Mouse (Mus musculus) midbrain, embryonic 14.5 days (tissue): Measurements from ENCODE around the gene Snx20. TPM values are rescaled to one million over a fixed set of nuclear protein-coding genes. Genes with fewer than 3 reads are reported as not detected.
A peak's percentile ranks its signal among the peaks of the same experiment; 100 is the strongest.

Experiments used
- ATAC-seq: fragments of 200-750 bp; cut with Nextera tagmentation; 2 replicates; pipeline ENCODE4 v1.8.0; 2017; ENCODE audit warnings: moderate number of reproducible peaks, moderate library complexity; ENCODE audit not compliant: low FRiP score, low TSS enrichment
- DNase-seq: peaks from one replicate; pipeline ENCODE4 v3.0.0-alpha.2; 2015
- H3K27ac ChIP-seq: fragments of 300-500 bp; sonication (generic); replicated peaks from 2 replicates; pipeline ENCODE4 v1.5.1; 2014; ENCODE audit warnings: mild to moderate bottlenecking, low read depth, low read length, moderate library complexity
- H3K27me3 ChIP-seq: fragments of 300-500 bp; sonication (generic); 2 replicates; pipeline ENCODE4 v1.6.1; 2014; ENCODE audit warnings: low read length, control low read depth, mixed read lengths; ENCODE audit not compliant: control insufficient read depth, insufficient read depth
- H3K36me3 ChIP-seq: fragments of 300-500 bp; sonication (generic); 2 replicates; pipeline ENCODE4 v1.6.1; 2014; ENCODE audit warnings: low read length, control low read depth; ENCODE audit not compliant: control insufficient read depth, insufficient read depth
- H3K4me1 ChIP-seq: fragments of 300-500 bp; sonication (generic); 2 replicates; pipeline ENCODE4 v1.6.1; 2014; ENCODE audit warnings: mild to moderate bottlenecking, antibody characterized with exemption, low read length, control low read depth; ENCODE audit not compliant: control insufficient read depth, insufficient read depth
- H3K4me2 ChIP-seq: fragments of 300-500 bp; sonication (generic); 2 replicates; pipeline ENCODE4 v1.6.1; 2014; ENCODE audit warnings: mild to moderate bottlenecking, low read length, moderate library complexity
- H3K4me3 ChIP-seq: fragments of 300-500 bp; sonication (generic); replicated peaks from 2 replicates; pipeline ENCODE4 v1.5.1; 2014; ENCODE audit warnings: low read depth, low read length
- H3K9ac ChIP-seq: fragments of 300-500 bp; sonication (generic); replicated peaks from 2 replicates; pipeline ENCODE4 v1.6.1; 2014; ENCODE audit warnings: mild to moderate bottlenecking, low read length, moderate library complexity
- H3K9me3 ChIP-seq: fragments of 300-500 bp; sonication (generic); 2 replicates; pipeline ENCODE4 v1.6.1; 2016; ENCODE audit warnings: low read length, control low read depth, mixed read lengths; ENCODE audit not compliant: control insufficient read depth
- WGBS: fragments of 180-500 bp; shearing (Covaris S2); extraction: QIAGEN DNeasy Blood & Tissue Kit; methylation state at CpG from one replicate; pipeline ENCODE4 v1.1.7; 2014; 5-methylcytosine and 5-hydroxymethylcytosine counted together
- polyA plus RNA-seq: library from polyadenylated mRNA; unstranded; fragments of >200 nt; fragmentation: Nextera tagmentation; extraction: Ambion mirVana; gene quantifications from 2 replicates; pipeline ENCODE4 v1.2.1, GENCODE M21; 2014

The Snx20 gene
- polyA plus RNA-seq, 1 experiment from 2014 or later, result 1.1 TPM

GRCm38 (mm10) chr8:88621408-88621807, 14.5 kb downstream of the Snx20 start:
- no peak overlapping the region for H3K4me2 ChIP-seq
- DNase-seq (peak; percentile 91), ATAC-seq (no peak)
- no peaks in the 10 kb centered on the region for H3K27me3 ChIP-seq
- H3K36me3 ChIP-seq, result no peaks in the 10 kb centered on the region
- H3K4me1 ChIP-seq, result no peaks in the 10 kb centered on the region
- H3K9ac ChIP-seq, result no peak overlapping the region
- WGBS, result 0% methylated on average over 8 of the region's 8 CpGs
- no peak overlapping the region for H3K4me3 ChIP-seq
- H3K27ac ChIP-seq, result no peak overlapping the region
- H3K9me3 ChIP-seq, result no peaks in the 10 kb centered on the region

GRCm38 (mm10) chr8:88620931-88621330, 15.0 kb downstream of the Snx20 start:
- WGBS, result 66% methylated on average over 5 of the region's 5 CpGs
- Histone ChIP-seq H3K36me3 (no peaks in the 10 kb centered on the region), H3K27me3 (no peaks in the 10 kb centered on the region), H3K27ac (no peak overlapping the region), H3K9me3 (no peaks in the 10 kb centered on the region), H3K9ac (no peak overlapping the region), H3K4me3 (no peak overlapping the region), H3K4me1 (no peaks in the 10 kb centered on the region), H3K4me2 (no peak overlapping the region)
- no peak for DNase-seq
- ATAC-seq, result no peak

- Histone ChIP-seq H3K9ac (no peak overlapping the region), H3K27ac (no peak overlapping the region), H3K9me3 (no peaks in the 10 kb centered on the region), H3K4me3 (no peak overlapping the region), H3K4me1 (no peaks in the 10 kb centered on the region), H3K27me3 (no peaks in the 10 kb centered on the region), H3K36me3 (no peaks in the 10 kb centered on the region), H3K4me2 (no peak overlapping the region)
- ATAC-seq (no peak), DNase-seq (no peak)
- WGBS, result 83% methylated on average over 3 of the region's 3 CpGs
Observed at GRCm38 (mm10) chr8:88619513-88619912, 16.4 kb downstream of the Snx20 start.

GRCm38 (mm10) chr8:88618612-88619011, 17.3 kb downstream of the Snx20 start:
- no peaks in the 10 kb centered on the region for H3K4me1 ChIP-seq
- no peaks in the 10 kb centered on the region for H3K9me3 ChIP-seq
- no peak overlapping the region for H3K9ac ChIP-seq
- DNase-seq (no peak), ATAC-seq (no peak)
- no peaks in the 10 kb centered on the region for H3K36me3 ChIP-seq
- no peaks in the 10 kb centered on the region for H3K27me3 ChIP-seq
- 81% methylated on average over 5 of the region's 5 CpGs for WGBS
- no peak overlapping the region for H3K4me2 ChIP-seq
- H3K27ac ChIP-seq, result no peak overlapping the region
- no peak overlapping the region for H3K4me3 ChIP-seq

- ATAC-seq (no peak), DNase-seq (no peak)
- no peaks in the 10 kb centered on the region for H3K9me3 ChIP-seq
- H3K4me2 ChIP-seq, result no peak overlapping the region
- no peaks in the 10 kb centered on the region for H3K36me3 ChIP-seq
- no peak overlapping the region for H3K4me3 ChIP-seq
- H3K27me3 ChIP-seq, result no peaks in the 10 kb centered on the region
- no peaks in the 10 kb centered on the region for H3K4me1 ChIP-seq
- no peak overlapping the region for H3K27ac ChIP-seq
- H3K9ac ChIP-seq, result no peak overlapping the region
- WGBS, result 54% methylated on average over 5 of the region's 5 CpGs
Observed at GRCm38 (mm10) chr8:88614981-88615380, 20.9 kb downstream of the Snx20 start.

- no peaks in the 10 kb centered on the region for H3K27me3 ChIP-seq
- H3K9me3 ChIP-seq, result no peaks in the 10 kb centered on the region
- no peak overlapping the region for H3K4me2 ChIP-seq
- WGBS, result 74% methylated on average over 6 of the region's 6 CpGs
- H3K27ac ChIP-seq, result no peak overlapping the region
- H3K9ac ChIP-seq, result no peak overlapping the region
- H3K36me3 ChIP-seq, result no peaks in the 10 kb centered on the region
- peaks cover 2% of the 10 kb centered on the region; the same call in 1 of the 2 replicates for H3K4me1 ChIP-seq
- DNase-seq, result no peak
- H3K4me3 ChIP-seq, result no peak overlapping the region
- no peak for ATAC-seq
Observed at GRCm38 (mm10) chr8:88610271-88610670, 25.7 kb downstream of the Snx20 start.

GRCm38 (mm10) chr8:88609036-88609435, 26.9 kb downstream of the Snx20 start:
- DNase-seq (no peak), ATAC-seq (no peak)
- Histone ChIP-seq H3K4me1 (peaks cover 14% of the 10 kb centered on the region), H3K9ac (no peak overlapping the region), H3K27me3 (no peaks in the 10 kb centered on the region), H3K9me3 (no peaks in the 10 kb centered on the region), H3K36me3 (no peaks in the 10 kb centered on the region), H3K27ac (no peak overlapping the region), H3K4me3 (no peak overlapping the region), H3K4me2 (no peak overlapping the region)
- WGBS, result 84% methylated on average over 8 of the region's 8 CpGs

- H3K4me3 ChIP-seq, result no peak overlapping the region
- no peaks in the 10 kb centered on the region for H3K36me3 ChIP-seq
- H3K4me2 ChIP-seq, result no peak overlapping the region
- DNase-seq (no peak), ATAC-seq (no peak)
- no peak overlapping the region for H3K27ac ChIP-seq
- 24% methylated on average over 13 of the region's 13 CpGs for WGBS
- H3K4me1 ChIP-seq, result peaks cover 17% of the 10 kb centered on the region
- H3K27me3 ChIP-seq, result no peaks in the 10 kb centered on the region
- no peak overlapping the region for H3K9ac ChIP-seq
- peaks cover 4% of the 10 kb centered on the region; the same call in 1 of the 2 replicates for H3K9me3 ChIP-seq
Observed at GRCm38 (mm10) chr8:88605361-88606040, 30.4 kb downstream of the Snx20 start.
